Mouse (Mus musculus): ENCODE data around the gene Btnl2.

DNA sequence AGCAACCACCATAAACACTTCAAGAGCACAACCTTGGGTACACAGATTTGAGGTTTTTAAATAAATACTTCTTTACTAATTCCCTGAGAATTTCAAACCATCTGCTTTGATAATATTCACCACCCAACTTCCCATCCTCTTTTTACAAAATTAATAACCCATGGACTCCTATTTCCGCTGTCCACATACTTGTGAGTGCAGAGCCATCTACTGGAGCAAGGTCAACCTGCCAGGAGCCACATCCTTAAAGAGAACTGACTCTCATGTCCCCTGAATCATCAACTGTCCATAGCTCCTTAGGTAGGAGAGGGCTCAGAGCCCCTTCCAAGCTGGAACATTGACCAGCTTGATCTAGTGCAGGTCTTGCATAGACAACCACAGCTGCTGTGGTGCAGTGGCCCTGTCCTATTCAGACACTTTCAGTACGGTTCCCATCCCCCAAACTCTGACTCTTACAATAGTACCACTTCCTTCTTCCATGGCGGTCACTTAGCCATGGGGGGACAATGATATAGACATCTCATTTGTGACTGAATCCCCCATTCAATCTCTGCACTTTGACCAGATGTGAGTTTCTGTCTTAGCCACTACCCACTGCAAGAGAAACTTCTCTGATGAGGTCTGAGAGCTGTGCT is 9.2 kb downstream of the Btnl2 start:
- TF ChIP-seq HCFC1 (IDR thresholded peaks at IDR 0.05; ENCODE audit: borderline replicate concordance, insufficient read depth, low read length) (no peak), ZC3H11A (IDR thresholded peaks at IDR 0.05; ENCODE audit: borderline replicate concordance, low read depth, low read length) (no peak)
